Mouse (Mus musculus) gastrocnemius, postnatal 36 days (tissue): ENCODE measurements around the gene Dnah7b. TPM values are rescaled to one million over a fixed set of nuclear protein-coding genes. Genes with fewer than 3 reads are reported as not detected.
"Not testable (repeated sequence)": the region's sequence is repeated elsewhere in the genome, so short reads cannot be mapped to it uniquely, and the experiment has no call there.

ENCODE experiments used
- DNase-seq, 2 experiments: peaks; one replicate each; pipeline ENCODE4 v3.0.0; 2022
- intact Hi-C: fragments of 180-260 bp; cut with DNase I; formaldehyde crosslinking; loops from one replicate; pipeline ENCODE4 v1.15.1; 2025
- total RNA-seq, 2 experiments: library from RNA; stranded (reverse); gene quantifications; 2 replicates each; pipeline ENCODE4 v1.2.3; 2021

Dnah7b gene
- total RNA-seq, 2 experiments from 2014 or later: 0.10 to 0.13 TPM

DNA sequence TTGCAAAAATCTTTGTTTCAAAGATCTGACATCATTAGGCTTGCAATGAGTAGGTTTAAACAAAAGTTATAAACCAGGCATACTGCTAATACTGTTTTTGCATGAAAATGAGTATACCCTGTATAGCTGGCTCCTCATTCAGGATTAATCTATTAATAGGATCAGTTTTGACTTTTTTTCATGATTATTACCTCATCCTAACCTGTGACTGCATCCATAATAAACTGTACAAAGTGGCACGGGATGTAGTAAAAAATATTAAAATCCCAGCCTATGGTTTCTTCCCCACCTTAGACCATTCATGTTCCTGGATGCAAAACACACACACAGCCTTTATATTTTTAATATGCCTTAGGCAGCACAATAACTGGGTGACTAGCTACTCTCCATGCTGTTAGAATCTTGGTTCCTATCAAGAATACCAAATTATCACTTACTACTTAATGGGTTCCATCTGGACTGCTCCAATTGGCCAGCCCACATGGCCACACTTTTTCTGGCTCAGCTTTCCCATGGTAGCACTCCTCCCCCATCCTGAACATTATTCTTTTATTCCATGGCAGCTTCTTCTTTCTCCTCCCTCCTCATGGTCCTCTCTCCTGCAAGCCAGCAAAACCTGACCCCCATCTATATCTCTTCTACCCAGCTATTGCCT, 212.9 kb downstream of the Dnah7b start:
- intact Hi-C loops, DNase-seq: not testable (repeated sequence)

- intact Hi-C loops, DNase-seq: not testable (repeated sequence)
Observed at GRCm38 (mm10) chr1:46294451-46294850, 228.3 kb downstream of the Dnah7b start.

GRCm38 (mm10) chr1:46325942-46326341, 259.8 kb downstream of the Dnah7b start:
- intact Hi-C loops, DNase-seq: not testable (repeated sequence)

- intact Hi-C loops, DNase-seq: not testable (repeated sequence)
Observed at GRCm38 (mm10) chr1:46345301-46345700, 279.2 kb downstream of the Dnah7b start.

- DNase-seq, intact Hi-C loops: not testable (repeated sequence)
Observed at GRCm38 (mm10) chr1:46380641-46381040, 314.5 kb downstream of the Dnah7b start.

DNA sequence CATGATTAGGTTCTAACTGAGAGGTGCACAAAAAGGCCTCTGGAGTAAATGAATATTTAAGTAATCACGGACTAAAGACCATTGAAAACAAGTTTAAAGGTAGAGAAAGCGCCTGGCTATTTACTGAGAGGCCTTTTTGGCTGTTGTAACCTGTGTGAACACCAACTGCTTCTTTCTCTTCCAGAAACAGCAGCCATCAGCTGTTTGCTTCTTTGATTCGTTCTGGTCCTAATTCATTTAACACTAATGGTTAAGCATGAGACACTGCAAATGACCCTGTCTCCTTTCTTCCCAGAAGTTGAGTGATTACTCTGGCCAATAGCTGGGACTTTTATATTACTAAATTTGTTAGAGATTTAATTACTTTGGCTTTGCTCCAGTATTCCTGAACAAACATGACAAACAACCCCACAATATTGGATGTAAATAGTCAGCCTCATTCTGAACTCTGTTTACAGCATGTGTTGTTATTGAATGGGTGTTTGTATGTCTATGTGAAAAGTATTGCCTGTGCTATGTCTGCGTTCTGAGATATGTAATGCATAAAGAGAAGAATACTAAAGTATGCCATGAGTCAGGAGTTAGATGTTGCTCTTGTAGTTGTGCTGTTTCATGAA, 328.7 kb downstream of the Dnah7b start:
- DNase-seq, intact Hi-C loops: not testable (repeated sequence)

GRCm38 (mm10) chr1:46408324-46409115, 342.4 kb downstream of the Dnah7b start:
- intact Hi-C loops: no loop called here
- no peak for DNase-seq

DNA sequence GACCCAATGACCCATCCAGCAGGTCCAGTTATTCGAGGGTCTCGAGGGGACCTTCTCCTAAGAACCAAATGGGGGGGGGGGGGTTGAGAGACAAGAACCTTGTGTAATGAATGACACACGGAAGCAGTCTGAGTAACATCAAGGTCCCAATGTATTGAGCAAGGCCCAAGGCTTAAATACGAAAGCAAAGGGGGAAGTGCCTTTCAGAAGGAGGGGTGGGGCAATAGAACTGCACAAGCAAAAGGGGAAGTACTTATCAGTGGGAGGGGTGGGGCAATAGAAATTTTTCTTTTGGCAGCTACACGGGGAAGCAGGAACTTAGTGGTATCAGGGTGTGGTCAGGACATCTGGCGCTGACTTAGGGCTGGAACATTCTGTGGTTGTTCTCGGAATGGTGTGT, 348.7 kb downstream of the Dnah7b start:
- intact Hi-C loops: not testable (repeated sequence)

GRCm38 (mm10) chr1:46416946-46417345, 350.8 kb downstream of the Dnah7b start:
- DNase-seq, intact Hi-C loops: not testable (repeated sequence)

More for the DNA sequence above, 348.7 kb downstream of the Dnah7b start:
- not testable (repeated sequence) for DNase-seq

GRCm38 (mm10) chr1:46418966-46419365, 352.9 kb downstream of the Dnah7b start:
- DNase-seq, intact Hi-C loops: not testable (repeated sequence)

Other genes starting within 250 kb of the Dnah7b start
- not detected for gene Gm5269, start 176.0 kb upstream of the Dnah7b start, total RNA-seq
- 10 to 100 TPM; 14.9 to 17.2 TPM for gene Slc40a1, start 139.8 kb upstream of the Dnah7b start, total RNA-seq